Mouse (Mus musculus): ENCODE results near the gene Ehbp1l1. TPM values are rescaled to one million over a fixed set of nuclear protein-coding genes. Genes with fewer than 3 reads are reported as not detected.

Ehbp1l1 gene
- polyA plus RNA-seq, 1 experiment from 2014 or later, result 92.3 TPM

- Histone ChIP-seq H3K4me1 (ENCODE audit: control insufficient read depth, insufficient read depth, low read length) (no peaks in the 10 kb centered on the region), H3K4me2 (ENCODE audit: low read depth, low read length) (no peak overlapping the region), H3K36me3 (ENCODE audit: control insufficient read depth, insufficient read depth) (peaks cover 75% of the 10 kb centered on the region), H3K4me3 (ENCODE audit: low read length) (no peak overlapping the region), H3K27ac (ENCODE audit: low read length) (no peak overlapping the region), H3K9me3 (replicated peaks; ENCODE audit: control insufficient read depth, low read length) (no peaks in the 10 kb centered on the region), H3K9ac (ENCODE audit: low read length) (no peak overlapping the region), H3K27me3 (ENCODE audit: control insufficient read depth, insufficient read depth, low read length) (no peaks in the 10 kb centered on the region)
- WGBS, result 73% methylated on average over 4 of the region's 4 CpGs
- ATAC-seq (replicated peaks; ENCODE audit: extremely low read depth, insufficient read depth, low FRiP score), result no peak
Measured at GRCm38 (mm10) chr19:5680432-5680831, 45.7 kb downstream of the Ehbp1l1 start.

DNA sequence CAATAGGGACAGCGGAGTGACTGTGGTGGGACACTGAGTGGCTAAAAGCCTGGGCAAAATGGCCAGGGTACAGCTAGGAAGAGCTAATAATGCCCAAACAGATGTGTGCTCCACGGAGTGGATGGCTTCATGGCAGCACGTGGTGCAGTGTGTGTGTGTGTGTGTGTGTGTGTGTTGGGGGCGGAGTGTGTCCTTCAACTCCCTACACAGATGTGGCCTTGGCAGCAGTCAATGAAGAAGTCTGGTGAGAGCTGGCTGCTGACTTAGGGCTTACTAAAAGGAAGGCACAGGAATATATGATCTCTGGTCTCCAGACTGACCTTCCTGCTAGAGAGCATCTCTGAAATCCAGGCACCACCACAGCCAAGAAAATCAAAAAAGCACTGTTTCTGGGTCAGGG lies 57.7 kb downstream of the Ehbp1l1 start:
- peaks cover 56% of the 10 kb centered on the region for H3K36me3 ChIP-seq (ENCODE audit: control insufficient read depth, insufficient read depth)
- 87% methylated on average over 4 of the region's 4 CpGs for WGBS
- no peak overlapping the region for H3K9ac ChIP-seq (ENCODE audit: low read length)
- no peaks in the 10 kb centered on the region for H3K27me3 ChIP-seq (ENCODE audit: control insufficient read depth, insufficient read depth, low read length)
- H3K4me2 ChIP-seq (ENCODE audit: low read depth, low read length), result no peak overlapping the region
- H3K4me1 ChIP-seq (ENCODE audit: control insufficient read depth, insufficient read depth, low read length), result peaks cover 4% of the 10 kb centered on the region; the same call in 1 of the 2 replicates
- ATAC-seq (replicated peaks; ENCODE audit: extremely low read depth, insufficient read depth, low FRiP score), result no peak
- no peak overlapping the region for H3K4me3 ChIP-seq (ENCODE audit: low read length)
- no peak overlapping the region for H3K27ac ChIP-seq (ENCODE audit: low read length)
- no peaks in the 10 kb centered on the region for H3K9me3 ChIP-seq (replicated peaks; ENCODE audit: control insufficient read depth, low read length)

GRCm38 (mm10) chr19:5666386-5666785 lies 59.7 kb downstream of the Ehbp1l1 start:
- H3K36me3 ChIP-seq (ENCODE audit: control insufficient read depth, insufficient read depth), result peaks cover 37% of the 10 kb centered on the region
- 85% methylated on average over 18 of the region's 18 CpGs for WGBS
- no peaks in the 10 kb centered on the region for H3K27me3 ChIP-seq (ENCODE audit: control insufficient read depth, insufficient read depth, low read length)
- peaks cover 14% of the 10 kb centered on the region for H3K4me1 ChIP-seq (ENCODE audit: control insufficient read depth, insufficient read depth, low read length)
- no peak overlapping the region for H3K27ac ChIP-seq (ENCODE audit: low read length)
- no peak for ATAC-seq (replicated peaks; ENCODE audit: extremely low read depth, insufficient read depth, low FRiP score)
- H3K9ac ChIP-seq (ENCODE audit: low read length), result no peak overlapping the region
- H3K9me3 ChIP-seq (replicated peaks; ENCODE audit: control insufficient read depth, low read length), result no peaks in the 10 kb centered on the region
- no peak overlapping the region for H3K4me2 ChIP-seq (ENCODE audit: low read depth, low read length)
- no peak overlapping the region for H3K4me3 ChIP-seq (ENCODE audit: low read length)

DNA sequence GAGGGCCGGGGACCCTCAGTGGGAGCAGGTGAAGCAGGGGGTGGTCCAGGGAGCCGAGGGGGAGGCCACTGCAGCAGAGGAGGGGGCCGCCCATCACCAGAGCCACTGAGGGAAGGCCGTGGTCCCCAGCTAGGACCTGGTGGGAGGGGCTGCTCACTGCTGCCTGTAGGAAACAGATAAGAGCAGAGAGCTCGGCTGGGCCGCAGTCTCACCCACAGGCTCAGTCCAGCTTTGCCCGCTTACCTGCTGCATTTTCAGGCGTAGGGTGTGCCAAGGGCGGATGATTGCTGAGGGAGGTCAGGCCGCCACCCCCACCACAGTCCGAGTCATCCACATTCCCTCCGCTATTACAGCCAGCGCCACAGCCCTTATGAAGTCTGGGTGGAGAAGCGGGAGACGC lies 60.7 kb downstream of the Ehbp1l1 start:
- Histone ChIP-seq H3K27ac (ENCODE audit: low read length) (no peak overlapping the region), H3K4me3 (ENCODE audit: low read length) (no peak overlapping the region), H3K9ac (ENCODE audit: low read length) (no peak overlapping the region), H3K9me3 (replicated peaks; ENCODE audit: control insufficient read depth, low read length) (no peaks in the 10 kb centered on the region), H3K36me3 (ENCODE audit: control insufficient read depth, insufficient read depth) (peaks cover 30% of the 10 kb centered on the region), H3K27me3 (ENCODE audit: control insufficient read depth, insufficient read depth, low read length) (no peaks in the 10 kb centered on the region), H3K4me1 (ENCODE audit: control insufficient read depth, insufficient read depth, low read length) (peaks cover 14% of the 10 kb centered on the region), H3K4me2 (ENCODE audit: low read depth, low read length) (no peak overlapping the region)
- no peak for ATAC-seq (replicated peaks; ENCODE audit: extremely low read depth, insufficient read depth, low FRiP score)
- WGBS, result 82% methylated on average over 15 of the region's 15 CpGs

DNA sequence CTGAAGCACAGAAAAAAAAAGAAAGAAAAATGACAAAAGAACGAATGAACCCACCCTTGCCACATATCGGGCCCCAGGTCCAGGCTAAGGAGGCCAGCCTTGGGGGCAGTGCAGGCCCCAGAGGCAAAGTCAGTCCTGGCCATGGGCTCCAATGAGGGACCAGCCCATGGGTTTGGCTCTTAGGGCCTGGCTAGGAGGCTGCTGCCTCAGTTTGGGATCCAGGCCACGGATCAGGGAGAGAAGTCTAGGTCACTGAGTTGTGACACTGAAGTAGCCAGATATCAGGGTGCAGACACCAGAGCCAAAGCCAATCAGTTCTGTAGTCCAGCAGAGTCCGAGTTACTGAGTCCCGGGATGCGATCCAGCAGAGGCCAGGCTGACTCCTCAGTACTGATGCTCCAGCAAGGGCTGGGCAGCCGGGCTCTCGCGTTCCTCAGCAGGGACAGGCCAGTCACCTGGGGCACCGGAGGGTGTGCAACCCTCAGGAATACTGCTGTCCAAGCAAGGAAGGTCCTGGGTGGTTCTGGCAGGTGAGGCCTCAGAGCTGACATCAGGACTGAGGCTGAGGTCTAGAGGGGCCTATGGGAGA lies 61.4 kb downstream of the Ehbp1l1 start:
- H3K36me3 ChIP-seq (ENCODE audit: control insufficient read depth, insufficient read depth), result peaks cover 24% of the 10 kb centered on the region
- no peak overlapping the region for H3K9ac ChIP-seq (ENCODE audit: low read length)
- H3K4me1 ChIP-seq (ENCODE audit: control insufficient read depth, insufficient read depth, low read length), result peaks cover 14% of the 10 kb centered on the region
- H3K27ac ChIP-seq (ENCODE audit: low read length), result no peak overlapping the region
- H3K27me3 ChIP-seq (ENCODE audit: control insufficient read depth, insufficient read depth, low read length), result no peaks in the 10 kb centered on the region
- no peak overlapping the region for H3K4me2 ChIP-seq (ENCODE audit: low read depth, low read length)
- ATAC-seq (replicated peaks; ENCODE audit: extremely low read depth, insufficient read depth, low FRiP score), result no peak
- H3K4me3 ChIP-seq (ENCODE audit: low read length), result no peak overlapping the region
- 94% methylated on average over 10 of the region's 10 CpGs for WGBS
- H3K9me3 ChIP-seq (replicated peaks; ENCODE audit: control insufficient read depth, low read length), result no peaks in the 10 kb centered on the region

DNA sequence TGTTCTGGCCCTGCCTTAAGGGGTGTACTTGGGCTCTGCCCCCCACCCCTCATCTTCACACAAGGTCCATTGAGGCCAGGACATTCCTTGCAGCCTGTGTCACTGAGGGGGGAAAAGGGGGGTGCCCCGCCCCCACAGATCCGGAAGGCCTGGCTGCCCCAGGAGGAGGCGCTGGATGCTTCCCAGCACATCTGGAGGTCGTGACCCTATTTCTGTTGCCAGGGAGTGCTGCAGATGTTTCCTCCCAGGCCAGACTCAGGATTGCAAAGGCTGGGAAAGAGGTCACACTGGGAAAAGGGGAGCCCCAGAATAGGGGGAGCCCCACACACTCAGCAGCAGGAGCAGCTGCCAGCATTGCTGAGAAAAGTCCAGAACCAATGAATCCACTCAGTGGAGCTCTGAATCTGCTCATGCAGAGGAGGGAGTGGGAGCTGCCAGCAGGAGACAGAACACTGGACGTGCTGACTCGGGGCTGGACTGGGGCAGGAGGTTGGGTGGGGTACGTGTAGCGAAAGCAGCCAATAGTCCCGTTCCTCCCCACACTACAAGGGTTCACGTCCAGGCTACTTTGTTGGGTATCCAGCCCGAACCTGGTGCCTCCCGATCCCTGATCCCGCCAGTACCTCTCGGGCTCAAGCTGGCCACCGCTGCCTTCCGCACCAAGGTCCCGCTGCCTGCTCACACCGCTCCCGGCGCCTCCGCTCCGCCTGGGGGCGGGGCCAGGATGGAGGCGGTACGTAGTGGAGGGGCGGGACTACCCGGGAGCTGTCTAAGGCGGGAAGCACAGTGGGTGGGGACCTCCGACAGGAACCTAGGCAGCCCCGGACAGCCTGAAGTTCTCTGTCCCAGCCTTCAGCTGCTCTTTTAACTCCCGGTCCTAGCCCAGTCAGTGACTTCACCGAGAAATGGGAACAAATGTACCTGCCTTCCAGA lies 62.9 kb downstream of the Ehbp1l1 start, which contains the start of gene Sipa1:
TSS of gene Sipa1 (minus strand) at position 727 of the 933 bp plus-strand sequence.
- Histone ChIP-seq H3K27ac (ENCODE audit: low read length) (peak within 1 kb of the TSS; percentile 80), H3K4me2 (ENCODE audit: low read depth, low read length) (peak within 1 kb of the TSS; percentile 74), H3K36me3 (ENCODE audit: control insufficient read depth, insufficient read depth) (peaks cover 21% of the 10 kb centered on the region), H3K9me3 (replicated peaks; ENCODE audit: control insufficient read depth, low read length) (no peaks in the 10 kb centered on the region), H3K4me3 (ENCODE audit: low read length) (peak within 1 kb of the TSS; percentile 61), H3K4me1 (ENCODE audit: control insufficient read depth, insufficient read depth, low read length) (peaks cover 14% of the 10 kb centered on the region), H3K9ac (ENCODE audit: low read length) (peak within 1 kb of the TSS; percentile 74), H3K27me3 (ENCODE audit: control insufficient read depth, insufficient read depth, low read length) (no peaks in the 10 kb centered on the region)
- 2% methylated on average over 32 of the region's 32 CpGs for WGBS
- peak; percentile 94 for ATAC-seq (replicated peaks; ENCODE audit: extremely low read depth, insufficient read depth, low FRiP score)

GRCm38 (mm10) chr19:5662310-5662709 lies 63.8 kb downstream of the Ehbp1l1 start:
- Histone ChIP-seq H3K27ac (ENCODE audit: low read length) (peak overlapping the region; percentile 80), H3K36me3 (ENCODE audit: control insufficient read depth, insufficient read depth) (peaks cover 20% of the 10 kb centered on the region), H3K4me1 (ENCODE audit: control insufficient read depth, insufficient read depth, low read length) (peaks cover 14% of the 10 kb centered on the region), H3K9ac (ENCODE audit: low read length) (peak overlapping the region; percentile 74), H3K27me3 (ENCODE audit: control insufficient read depth, insufficient read depth, low read length) (no peaks in the 10 kb centered on the region), H3K9me3 (replicated peaks; ENCODE audit: control insufficient read depth, low read length) (no peaks in the 10 kb centered on the region), H3K4me2 (ENCODE audit: low read depth, low read length) (peak overlapping the region; percentile 74), H3K4me3 (ENCODE audit: low read length) (peak overlapping the region; percentile 61)
- no peak for ATAC-seq (replicated peaks; ENCODE audit: extremely low read depth, insufficient read depth, low FRiP score)
- 55% methylated on average over 8 of the region's 8 CpGs for WGBS

- peak overlapping the region; percentile 53 for H3K9ac ChIP-seq (ENCODE audit: low read length)
- H3K27ac ChIP-seq (ENCODE audit: low read length), result peak overlapping the region; percentile 80
- H3K4me2 ChIP-seq (ENCODE audit: low read depth, low read length), result peak overlapping the region; percentile 74
- H3K27me3 ChIP-seq (ENCODE audit: control insufficient read depth, insufficient read depth, low read length), result no peaks in the 10 kb centered on the region
- 61% methylated on average over 16 of the region's 16 CpGs for WGBS
- peaks cover 11% of the 10 kb centered on the region for H3K36me3 ChIP-seq (ENCODE audit: control insufficient read depth, insufficient read depth)
- H3K9me3 ChIP-seq (replicated peaks; ENCODE audit: control insufficient read depth, low read length), result no peaks in the 10 kb centered on the region
- no peak for ATAC-seq (replicated peaks; ENCODE audit: extremely low read depth, insufficient read depth, low FRiP score)
- peak overlapping the region; percentile 40 for H3K4me3 ChIP-seq (ENCODE audit: low read length)
- H3K4me1 ChIP-seq (ENCODE audit: control insufficient read depth, insufficient read depth, low read length), result peaks cover 14% of the 10 kb centered on the region
Measured at GRCm38 (mm10) chr19:5660942-5661751, 65.0 kb downstream of the Ehbp1l1 start.
